Mouse (Mus musculus): ENCODE results near the gene Auts2.

The Auts2 gene

DNA sequence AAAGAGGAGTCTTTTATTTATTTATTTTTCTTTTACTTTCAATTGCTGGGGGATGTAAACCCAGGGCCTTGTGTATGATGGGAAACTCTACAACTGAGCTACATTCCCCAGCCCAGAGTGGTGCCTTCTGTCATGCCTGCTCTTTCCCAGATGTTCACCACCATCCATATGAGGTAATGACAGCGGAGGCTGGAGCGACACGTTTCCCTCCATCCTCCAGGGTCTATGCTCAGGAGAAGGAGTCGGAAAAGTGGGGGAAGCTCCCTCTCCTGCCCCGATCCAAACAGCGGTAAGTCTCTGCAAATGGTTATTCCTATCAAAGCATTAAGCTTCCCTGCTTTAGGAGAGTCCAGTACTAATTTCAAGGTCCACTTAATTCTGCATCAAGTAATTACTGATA is 768.4 kb downstream of the Auts2 start:
- DNase-seq = no peak

DNA sequence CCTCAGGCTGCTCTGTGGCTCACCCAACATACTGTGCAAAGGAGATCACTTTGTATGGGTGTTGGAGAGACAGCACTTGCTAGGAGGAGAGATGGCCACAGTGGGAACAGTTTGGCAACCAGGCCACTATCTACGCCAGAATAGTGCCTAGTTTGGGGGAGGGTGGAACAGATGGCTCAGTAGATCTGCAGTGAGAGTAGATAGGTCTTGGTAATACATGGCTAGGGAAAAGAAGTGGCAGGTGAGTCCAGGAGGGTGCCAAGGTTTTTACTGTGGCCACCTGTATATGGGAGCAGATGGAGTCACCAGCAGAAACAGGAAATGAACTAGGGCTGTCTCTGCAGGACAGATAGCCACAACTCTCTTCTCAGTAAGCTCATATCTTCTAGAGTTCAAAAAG is 770.5 kb downstream of the Auts2 start:
- no peak for DNase-seq

DNA sequence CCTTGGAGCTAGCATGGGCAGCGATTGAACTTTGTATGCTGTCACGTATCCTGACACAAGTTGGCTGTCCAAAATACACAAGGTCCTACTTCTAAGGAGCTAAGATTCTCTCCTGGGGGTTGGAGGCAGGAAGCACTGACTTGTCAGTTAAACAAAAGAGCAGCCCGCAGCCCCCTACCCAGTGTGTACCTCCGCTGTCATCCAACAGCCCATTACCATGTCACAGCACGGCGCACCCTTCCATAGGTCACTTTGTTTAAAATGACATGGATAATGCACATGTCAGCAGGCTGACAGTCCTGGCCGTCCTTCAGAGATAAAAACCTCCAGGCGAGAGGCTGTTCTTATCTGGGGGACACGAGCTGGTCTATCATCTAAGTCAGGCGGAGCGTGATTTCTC is 773.9 kb downstream of the Auts2 start:
- DNase-seq = no peak

DNA sequence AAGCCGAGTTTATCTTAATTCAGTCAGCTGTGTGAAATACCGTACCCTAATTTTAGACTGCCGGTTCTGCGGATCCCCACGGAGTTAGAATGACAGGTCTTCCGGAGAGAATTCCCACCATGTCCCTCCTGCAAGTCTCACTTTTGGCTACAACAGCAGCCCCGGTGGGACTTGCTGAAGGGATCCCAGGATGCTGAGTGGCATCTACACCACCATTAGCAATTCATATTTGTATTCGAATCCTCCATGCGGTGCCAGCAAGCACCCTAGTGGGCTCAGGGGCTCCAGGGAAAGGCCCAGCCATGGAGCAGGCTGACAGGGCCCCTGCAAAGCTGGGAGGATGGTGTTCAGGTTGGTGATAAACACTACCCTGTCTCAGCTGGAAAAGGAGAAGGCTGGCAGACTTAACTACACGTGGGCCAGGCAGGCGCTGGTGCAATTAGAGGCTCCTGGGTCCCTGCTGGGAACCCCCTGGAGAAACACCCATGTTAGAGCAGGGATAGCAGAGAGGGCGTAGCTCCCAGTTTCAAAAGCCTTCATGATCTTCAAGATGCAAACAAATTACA is 775.4 kb downstream of the Auts2 start:
- DNase-seq = no peak

DNA sequence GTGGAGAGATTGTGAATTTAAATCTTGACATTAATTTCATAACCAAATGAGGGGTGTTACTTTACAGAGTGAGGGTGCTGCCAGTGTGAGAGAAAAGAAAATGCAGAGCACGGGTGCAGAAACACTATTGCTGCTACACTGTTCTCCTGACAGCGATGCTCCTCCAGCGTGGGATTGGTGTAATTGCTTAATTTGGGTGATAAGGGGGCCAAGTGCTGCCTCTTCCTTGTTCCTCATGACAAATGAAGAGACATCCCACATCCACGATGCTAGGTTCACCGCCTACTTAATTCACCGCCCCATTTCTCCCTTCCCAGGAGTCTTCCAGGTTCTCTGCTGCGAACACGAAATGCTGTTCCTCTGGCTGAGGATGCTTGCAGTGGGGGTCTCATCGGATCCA is 776.0 kb downstream of the Auts2 start:
- no peak for DNase-seq

DNA sequence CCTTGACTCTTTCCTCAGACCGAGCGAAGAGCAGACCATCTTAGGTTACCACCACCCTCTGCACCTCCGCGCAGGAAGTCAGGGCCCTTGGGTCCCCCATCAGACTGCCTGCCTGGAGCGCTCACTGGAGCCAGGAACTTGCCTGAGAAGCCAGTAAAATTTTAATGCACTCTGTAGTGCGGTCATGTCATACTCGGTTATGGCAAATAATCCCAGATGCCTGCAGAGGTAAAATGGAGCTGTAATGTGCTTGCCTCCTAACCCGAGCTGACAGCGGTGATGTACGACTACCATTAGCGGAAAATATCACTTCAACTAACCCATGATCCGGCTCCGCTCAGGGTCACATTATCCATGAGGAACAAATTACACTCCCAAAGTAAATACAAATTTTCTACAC is 783.7 kb downstream of the Auts2 start:
- no peak for DNase-seq

DNA sequence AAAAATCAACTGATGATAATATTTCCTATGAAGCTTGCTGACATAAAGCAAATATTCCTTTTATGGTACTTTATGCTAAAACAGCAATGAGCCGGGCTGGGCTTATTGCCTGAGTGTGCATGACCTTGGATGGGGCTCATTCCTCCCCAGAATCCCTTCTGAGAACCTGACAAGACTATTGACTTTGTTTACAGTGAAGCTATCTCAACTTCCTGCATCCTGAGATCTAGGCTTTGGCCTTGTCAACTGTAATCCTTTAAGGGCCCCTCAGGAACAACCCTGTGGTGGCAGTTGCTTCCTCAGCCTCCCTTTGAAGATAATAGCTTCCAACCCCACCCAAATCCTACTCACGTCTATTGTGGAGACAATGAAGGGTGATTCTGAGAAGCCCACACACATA is 792.8 kb downstream of the Auts2 start:
- no peak for DNase-seq

DNA sequence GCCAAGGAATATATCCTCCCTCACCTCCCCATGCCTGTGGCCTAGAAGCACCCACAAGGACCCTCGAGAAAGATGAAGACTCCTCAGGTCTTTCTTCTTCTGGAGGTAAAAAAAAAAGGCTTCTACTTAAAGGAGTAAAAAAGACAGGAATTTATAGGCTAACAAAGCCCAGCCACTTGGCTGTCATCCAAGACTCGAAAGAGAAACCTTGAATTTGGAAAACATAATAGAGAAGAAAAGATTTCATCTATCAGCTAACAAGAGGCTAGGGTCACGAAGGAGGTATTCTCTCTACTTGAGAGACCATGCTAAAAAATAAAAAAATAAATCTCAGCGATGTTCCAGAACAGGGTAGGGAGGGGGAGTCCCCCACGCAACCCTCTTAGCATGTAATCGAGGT is 793.9 kb downstream of the Auts2 start:
- DNase-seq = no peak

DNA sequence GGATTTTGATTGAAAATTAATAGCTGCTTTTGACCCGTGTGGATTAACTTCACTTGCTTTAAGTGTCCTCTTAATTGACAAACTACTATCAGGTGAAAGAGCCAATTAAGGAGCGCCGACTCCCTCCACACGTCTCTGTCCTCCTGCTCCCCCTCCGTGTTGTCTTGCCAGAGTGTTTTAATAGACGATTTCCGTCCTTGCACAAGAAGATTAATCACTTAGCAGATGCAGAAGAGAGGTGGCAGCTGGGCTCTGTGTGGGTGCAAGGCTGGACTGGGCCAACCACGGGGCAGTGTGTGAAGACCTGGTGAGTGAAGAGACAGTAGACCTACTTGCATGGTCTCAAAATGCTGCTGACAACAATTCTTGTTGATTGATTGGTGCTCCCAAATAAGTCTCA is 800.1 kb downstream of the Auts2 start:
- DNase-seq = no peak

DNA sequence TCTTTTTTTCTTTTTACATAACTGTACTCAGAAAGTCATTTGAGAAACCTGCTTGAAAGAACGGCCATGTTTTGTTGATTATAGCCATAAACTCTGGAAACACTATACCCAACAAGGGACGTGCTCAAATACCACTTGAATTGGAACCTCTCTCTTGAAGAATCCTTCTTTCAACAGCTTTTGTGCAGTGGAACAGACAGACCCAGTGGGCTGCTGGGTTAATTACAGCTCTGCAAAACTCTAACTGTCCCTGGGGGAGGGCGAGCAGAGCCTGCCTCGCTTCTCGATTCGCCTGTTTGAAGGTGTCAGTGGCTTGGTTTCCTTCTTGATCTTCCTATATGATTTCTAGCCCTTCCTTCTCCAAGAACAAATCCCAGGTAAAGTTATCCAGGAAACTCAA is 805.7 kb downstream of the Auts2 start:
- DNase-seq = no peak

DNA sequence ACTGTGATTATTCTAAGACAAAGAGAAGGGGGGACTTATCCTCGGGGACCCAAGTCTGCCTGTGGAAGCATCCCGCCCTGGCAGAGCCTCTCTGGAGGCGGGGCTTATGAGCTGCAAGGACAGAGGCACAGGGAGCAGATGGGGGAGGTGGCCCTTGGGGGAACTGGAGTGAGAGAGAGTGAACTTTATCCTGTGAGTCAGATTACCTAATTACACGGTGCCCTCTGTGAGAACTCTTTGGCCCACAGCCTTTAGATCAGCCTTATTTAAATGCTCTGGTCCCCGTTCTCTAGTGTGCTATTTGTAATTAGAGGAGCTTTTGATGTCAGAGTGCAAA is 809.9 kb downstream of the Auts2 start:
- DNase-seq = no peak

DNA sequence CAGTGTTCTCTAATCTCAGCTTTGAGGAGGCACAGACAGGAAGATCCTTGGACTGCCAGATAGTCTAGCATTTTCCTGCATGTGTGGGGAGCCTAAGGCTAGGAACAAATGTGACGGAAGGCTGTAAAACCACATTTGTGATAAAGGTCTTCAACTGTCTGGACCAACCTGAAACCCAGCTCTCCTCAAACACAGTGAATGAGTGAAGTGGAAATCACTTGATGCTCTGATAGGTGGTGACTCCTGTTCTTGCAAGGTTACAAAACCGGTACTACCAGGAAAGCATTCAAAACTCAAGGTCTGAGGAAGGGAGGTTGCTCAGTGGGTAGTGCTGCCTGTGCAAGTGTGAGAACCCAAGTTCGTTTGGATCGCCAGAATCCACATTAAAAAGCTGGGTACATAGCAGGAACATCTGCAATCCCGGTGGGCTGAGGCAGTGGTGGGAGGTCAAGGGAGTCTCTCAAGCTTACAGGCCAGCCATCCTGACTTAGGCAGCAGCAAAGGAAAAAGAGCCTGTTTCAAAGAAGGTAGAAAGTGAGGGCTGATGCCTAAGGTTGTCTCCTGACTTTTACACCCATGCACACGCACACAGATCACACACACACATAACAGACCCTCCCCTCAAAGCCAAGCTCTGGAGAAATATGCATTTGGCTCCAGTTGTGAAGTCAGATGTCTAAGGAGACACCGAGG is 810.4 kb downstream of the Auts2 start:
- DNase-seq = no peak

DNA sequence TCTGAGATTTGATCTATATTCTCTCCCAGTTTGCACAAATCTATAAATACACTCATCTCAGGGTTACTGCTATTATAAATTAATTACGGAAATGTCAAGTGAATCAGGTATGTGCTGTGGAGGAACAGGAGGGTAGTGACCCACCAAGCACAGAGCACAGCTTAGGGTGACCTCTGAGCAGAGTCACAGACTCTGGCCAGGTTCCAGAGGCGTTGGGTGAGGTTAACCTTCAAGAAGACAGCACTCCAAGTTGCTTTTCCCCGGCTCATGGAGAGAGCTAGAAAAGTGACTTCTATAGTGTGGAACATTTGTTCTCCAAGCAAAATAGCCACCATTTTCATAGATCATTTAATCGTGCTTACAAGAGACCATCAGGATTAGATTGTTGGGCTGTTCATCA is 813.7 kb downstream of the Auts2 start:
- no peak for DNase-seq

DNA sequence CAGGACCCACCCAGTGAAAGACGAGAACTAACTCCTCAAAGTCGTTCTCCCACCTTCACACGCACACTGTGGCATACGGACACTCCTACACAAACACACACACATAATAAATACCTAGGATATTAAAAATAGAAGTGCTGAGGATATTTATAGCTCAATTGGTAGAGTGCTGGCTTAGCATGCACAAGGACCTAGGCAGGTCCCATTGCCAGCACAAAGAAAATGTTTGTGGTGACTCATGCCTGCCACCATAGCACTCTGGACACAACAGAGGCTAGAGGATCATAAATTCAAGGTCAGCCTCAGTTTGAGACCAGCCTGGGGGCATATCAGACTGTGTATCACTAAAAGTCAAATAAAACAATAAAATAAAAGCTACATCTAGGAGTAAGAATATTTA is 815.2 kb downstream of the Auts2 start:
- no peak for DNase-seq

DNA sequence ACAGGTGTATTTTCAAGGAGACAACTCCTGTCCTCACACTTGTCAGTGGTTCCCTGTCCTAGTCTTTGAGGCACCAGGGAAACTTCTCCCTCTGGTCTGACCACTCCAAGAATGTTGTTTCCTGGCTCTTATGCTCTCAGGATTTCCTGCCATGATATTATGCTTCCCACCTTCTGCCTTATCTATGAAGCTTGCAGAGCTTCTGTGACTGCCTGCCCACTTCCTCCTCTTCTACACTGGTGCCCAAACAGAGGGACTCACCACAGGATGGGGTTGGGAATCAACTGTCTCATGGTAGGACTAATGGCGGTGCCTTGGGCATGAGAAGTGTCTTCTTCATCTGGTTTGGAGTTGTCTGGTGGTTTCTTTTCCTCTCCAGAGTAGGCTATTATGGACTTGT is 818.6 kb downstream of the Auts2 start:
- no peak for DNase-seq

DNA sequence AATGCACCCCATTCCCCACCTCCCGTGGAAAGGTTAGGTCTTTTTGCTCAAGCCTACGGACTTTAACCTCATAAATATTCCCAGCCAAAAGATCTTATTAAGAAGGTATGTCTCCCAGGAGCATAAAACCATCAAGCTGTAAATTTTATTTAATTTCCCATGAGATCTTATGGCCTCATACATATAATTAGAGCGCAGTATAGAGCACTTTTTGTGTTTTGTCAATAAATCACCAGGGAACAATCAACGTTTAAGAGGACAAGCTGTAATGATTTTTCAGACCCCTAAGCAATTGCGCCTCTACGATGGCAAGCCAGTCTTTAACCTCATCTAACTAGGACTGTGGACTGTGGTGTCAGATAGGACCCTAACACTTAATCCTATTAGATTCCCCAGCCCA is 820.4 kb downstream of the Auts2 start:
- DNase-seq = no peak

DNA sequence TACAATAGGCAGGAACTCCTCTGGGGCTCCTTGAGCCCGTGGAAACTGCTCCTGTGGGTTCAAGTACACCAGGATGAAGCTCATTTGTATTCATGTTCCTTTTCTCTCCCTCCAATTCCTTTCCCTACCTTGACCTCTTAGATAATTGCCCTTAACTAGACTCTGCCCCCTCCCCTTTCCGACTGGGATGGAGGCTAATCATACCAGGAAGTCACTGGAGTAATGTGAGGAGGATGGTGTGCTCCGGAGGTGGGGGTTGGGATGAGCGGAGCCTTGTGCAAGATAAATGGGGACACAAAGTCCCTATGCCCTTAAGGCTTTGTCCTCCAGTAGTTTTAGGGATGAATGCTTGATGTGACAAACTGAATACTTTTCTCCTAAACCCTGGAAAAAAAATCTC is 820.8 kb downstream of the Auts2 start:
- no peak for DNase-seq

DNA sequence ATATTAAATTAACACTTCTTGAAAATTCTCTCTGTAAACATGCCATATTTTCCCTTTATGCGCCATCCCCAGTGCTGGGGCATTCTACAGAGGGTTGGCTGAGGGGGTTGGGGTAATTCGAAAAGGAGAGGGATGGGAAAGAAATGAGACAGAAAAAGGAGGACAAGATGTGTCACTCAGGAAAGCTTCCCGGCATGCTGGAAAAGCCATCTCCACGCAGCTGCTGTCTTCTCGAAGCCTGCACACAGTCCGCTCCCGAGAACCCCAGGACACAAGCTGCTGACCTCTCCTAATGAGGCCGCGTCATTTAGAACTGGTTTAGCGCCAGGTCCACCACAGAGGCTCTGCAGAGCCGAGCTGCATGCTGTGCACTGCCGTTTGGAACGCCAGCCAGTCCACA is 825.1 kb downstream of the Auts2 start:
- no peak for DNase-seq

DNA sequence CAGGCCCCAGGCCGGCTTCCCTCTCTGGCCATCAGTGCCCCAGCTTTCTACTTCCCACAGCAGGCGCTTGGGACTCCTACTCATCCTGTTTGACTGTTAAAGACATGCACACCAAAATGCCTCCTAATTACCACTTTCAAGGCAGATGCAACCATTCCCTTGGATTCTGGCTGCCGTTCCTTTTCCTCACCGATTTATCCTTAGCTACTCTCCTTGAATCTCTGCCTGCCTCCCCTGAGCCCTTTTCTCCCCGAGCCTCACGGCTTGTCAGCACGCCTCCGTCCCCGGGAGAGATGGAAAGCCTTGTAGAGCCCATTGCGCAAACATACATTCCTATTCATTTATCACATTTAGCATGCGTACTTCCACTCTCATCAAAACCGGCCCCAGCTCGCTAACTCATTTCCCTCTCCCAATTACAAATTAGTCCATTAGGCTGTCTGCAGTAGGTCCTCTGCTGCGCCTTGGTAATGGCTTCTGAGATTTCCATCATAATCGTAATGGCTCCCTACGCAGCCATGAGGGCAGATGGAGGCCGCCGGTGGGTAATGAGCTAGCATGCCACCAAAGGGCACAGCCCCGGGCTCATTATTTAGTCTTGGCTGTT is 825.7 kb downstream of the Auts2 start:
- no peak for DNase-seq

DNA sequence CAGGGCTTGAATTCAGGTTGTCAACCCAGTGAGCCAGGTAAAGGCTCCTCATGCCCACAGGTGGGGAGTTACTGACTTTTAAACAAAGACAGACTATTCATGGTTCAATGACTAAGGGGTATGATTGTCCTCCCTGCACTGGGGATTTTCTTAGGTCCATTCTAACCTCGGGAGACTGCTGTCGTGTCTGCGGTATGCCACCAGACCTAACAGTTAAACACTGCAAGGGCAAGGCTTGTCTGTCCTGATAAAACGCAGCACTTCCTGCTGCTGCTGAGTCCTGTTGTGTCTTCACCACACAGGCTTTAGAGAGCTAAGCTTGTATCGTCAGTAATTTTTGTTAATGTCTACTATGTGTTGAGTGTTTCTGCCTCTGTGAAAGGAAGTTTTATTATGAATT is 828.2 kb downstream of the Auts2 start:
- DNase-seq = no peak

DNA sequence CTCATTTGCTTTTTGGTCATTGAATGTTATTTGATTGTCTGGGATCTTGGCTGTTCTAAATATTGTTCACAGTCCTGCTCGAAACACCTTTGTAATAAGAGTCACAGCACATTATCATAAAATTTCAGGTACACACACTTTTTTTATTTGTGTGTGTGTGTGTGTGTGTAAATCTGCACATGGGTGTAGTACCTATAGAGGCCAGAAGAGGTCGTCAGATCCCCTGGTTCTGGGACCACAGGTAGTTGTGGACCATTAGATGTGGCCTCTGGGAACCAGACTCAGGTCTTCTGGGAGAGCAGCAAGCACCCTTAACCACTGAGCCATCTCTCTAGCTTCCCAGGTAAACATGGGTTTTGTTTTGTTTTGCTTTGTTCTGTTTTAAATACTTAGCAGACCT is 830.7 kb downstream of the Auts2 start:
- DNase-seq = no peak

DNA sequence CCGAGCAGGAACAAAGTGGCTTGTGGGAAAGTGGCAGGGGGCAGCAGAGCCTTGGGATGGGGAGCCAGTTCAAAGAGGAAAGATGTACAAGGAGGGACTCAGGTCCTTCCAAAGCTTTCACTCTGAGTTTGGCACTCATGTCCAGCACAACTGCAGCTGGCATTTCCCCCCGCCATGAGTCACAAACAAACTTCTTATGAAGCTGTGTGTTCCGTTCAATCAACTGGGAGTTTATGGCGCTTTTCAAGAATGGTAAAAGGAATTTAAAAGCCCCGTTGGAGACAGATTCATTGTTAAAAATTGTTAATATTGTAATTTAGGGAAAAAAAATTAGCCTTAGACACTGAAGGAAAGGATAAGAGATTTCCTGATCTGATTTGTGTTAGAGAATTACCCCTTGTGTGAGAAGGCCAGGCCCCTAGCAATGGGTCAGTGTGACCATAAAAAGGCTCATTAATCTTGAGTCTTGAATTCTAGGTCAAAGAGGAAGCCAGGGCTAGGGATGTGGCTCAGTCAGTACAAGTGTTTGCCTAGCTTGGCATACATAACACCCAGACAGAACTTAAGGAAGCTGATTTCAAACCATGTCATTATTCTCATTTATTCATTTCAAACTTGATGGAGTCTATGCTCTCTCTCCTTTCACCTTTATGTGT is 831.5 kb downstream of the Auts2 start:
- DNase-seq = no peak

DNA sequence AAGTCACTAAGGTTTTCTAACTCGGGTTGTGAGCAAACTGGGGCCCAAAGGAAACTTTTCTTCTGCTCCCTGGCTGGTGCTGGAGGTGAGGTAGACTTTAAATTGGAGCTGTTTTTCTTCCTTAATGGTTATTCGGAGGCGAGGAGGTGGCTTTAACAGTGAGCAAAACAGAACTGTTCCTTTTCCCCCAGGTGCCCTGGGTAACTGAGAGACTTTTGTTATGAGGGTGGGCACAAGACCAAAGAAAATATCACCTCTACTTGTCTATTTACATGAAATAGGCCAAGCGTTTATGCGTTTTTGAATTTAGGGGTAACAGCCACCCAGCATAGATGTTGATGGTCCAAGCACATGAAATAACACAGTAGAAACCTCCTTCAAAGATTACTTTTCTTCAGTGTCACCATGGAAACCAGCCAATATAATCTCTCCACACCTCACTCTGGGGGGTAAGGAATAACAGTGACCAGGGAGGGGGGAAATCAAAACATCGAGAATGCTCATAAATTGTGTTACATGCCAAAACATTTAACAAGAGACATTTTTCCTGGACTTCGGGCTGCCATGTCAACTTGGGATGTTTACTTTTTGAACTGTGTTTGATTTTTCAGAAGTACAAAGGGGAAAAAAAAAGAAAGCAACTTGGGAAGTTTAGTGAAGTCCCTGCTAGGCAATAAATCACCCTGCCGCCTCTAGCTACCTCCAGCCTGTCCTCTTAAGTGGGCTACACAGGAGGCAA is 832.2 kb downstream of the Auts2 start:
- DNase-seq = no peak

DNA sequence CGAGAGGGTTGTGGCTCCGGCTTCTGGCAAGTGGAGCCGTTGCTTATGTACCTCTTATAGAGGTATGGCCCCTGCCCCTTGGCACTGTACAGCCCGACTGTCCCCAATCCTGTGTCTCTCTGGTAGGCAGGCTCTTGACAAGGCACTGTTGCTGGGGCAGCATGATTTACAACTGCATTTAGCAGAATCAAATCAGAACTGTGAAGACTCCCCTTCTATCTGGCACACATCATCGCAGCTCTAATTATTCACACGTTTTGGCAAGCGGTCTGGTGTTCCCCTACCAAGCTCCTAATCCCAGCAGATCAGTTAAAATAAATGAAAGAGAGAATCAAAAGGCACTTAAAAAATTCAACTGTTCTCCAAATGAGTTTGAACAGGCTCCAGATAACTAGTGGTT is 835.7 kb downstream of the Auts2 start:
- no peak for DNase-seq
